Mouse (Mus musculus): ENCODE measurements around the gene Slc35b3. TPM values are rescaled to one million over a fixed set of nuclear protein-coding genes. Genes with fewer than 3 reads are reported as not detected.

The Slc35b3 gene
- polyA plus RNA-seq, 1 experiment from 2014 or later = 27.6 TPM

DNA sequence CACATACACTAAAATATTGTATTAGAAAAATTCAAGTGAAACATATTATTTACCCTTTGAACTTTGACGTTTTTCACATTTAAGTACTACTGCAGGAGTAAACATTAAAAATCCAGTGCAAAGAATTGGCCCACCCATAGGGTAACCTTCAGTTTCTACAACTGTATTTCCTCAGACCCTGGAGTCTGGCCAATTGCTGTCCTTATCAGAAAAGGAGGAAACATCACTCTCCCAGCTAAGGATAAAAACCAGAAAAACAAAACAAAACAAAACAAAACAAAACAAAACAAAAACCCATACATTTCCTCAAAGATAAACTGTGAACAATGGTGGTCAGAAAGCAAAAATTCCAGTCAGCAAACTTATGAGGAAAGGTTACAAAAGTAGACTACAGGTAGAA is 14.9 kb downstream of the Slc35b3 start:
- WGBS = 82% methylated on average over 1 of the region's 1 CpGs
- no peak for DNase-seq (ENCODE audit: low spot score, missing footprints)
- no peaks in the 10 kb centered on the region for H3K36me3 ChIP-seq (ENCODE audit: control insufficient read depth, insufficient read depth, low read length)
- H3K27ac ChIP-seq (ENCODE audit: low read depth, low read length) = no peak overlapping the region
- H3K9me3 ChIP-seq (ENCODE audit: control insufficient read depth, low read length) = no peaks in the 10 kb centered on the region
- no peak overlapping the region for H3K4me3 ChIP-seq (ENCODE audit: low read depth, low read length)
- ATAC-seq (ENCODE audit: low FRiP score) = no peak
- no peaks in the 10 kb centered on the region for H3K27me3 ChIP-seq (ENCODE audit: control insufficient read depth, insufficient read depth, low read length)
- no peak overlapping the region for H3K4me2 ChIP-seq
- no peak overlapping the region for H3K9ac ChIP-seq (ENCODE audit: low read length)
- no peaks in the 10 kb centered on the region for H3K4me1 ChIP-seq (ENCODE audit: control insufficient read depth, insufficient read depth, low read length)

DNA sequence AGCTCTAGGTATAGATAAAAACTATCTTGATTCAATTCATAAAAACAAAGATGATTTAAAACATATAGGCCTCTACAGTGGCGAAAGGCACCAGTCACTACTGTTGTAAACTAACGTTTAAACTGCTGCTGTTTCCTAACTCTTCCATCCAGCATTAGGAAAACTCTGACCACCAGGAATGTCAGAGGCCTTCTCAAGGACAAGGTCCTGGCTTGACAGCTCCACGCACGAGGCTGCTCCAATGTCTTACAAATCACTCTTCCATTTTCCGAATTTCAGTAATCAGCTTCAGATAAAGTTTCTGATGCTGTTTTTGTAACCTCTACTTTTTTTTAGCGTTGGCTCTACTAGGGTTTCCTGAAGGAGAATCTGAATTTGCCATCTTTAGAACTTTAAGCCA is 15.7 kb downstream of the Slc35b3 start:
- no peak overlapping the region for H3K27ac ChIP-seq (ENCODE audit: low read depth, low read length)
- no peak overlapping the region for H3K4me2 ChIP-seq
- no peaks in the 10 kb centered on the region for H3K9me3 ChIP-seq (ENCODE audit: control insufficient read depth, low read length)
- no peak overlapping the region for H3K9ac ChIP-seq (ENCODE audit: low read length)
- no peaks in the 10 kb centered on the region for H3K27me3 ChIP-seq (ENCODE audit: control insufficient read depth, insufficient read depth, low read length)
- no peak overlapping the region for H3K4me3 ChIP-seq (ENCODE audit: low read depth, low read length)
- ATAC-seq (ENCODE audit: low FRiP score) (no peak), DNase-seq (ENCODE audit: low spot score, missing footprints) (no peak)
- WGBS = 94% methylated on average over 6 of the region's 6 CpGs
- no peaks in the 10 kb centered on the region for H3K36me3 ChIP-seq (ENCODE audit: control insufficient read depth, insufficient read depth, low read length)
- no peaks in the 10 kb centered on the region for H3K4me1 ChIP-seq (ENCODE audit: control insufficient read depth, insufficient read depth, low read length)

DNA sequence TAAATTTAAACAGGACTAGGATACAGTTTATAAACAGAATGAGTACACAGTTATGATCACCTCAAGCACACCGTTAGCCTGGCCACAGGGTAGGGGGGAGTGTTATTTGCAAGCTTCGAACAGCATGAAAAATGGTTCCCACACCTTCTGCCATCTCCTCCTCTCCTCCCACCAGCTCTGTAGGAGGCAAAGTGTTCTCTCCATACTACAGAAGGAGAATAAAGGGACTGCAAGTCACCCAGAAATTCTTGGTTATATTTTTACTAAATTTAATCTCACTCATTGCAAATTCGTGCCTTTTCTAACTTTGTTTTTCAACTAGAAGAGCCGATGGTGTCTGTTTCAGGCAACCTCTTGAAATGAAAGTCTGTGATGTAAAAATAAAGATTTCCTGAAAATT is 18.9 kb downstream of the Slc35b3 start:
- H3K27me3 ChIP-seq (ENCODE audit: control insufficient read depth, insufficient read depth, low read length) = no peaks in the 10 kb centered on the region
- no peak overlapping the region for H3K4me2 ChIP-seq
- H3K27ac ChIP-seq (ENCODE audit: low read depth, low read length) = no peak overlapping the region
- no peaks in the 10 kb centered on the region for H3K4me1 ChIP-seq (ENCODE audit: control insufficient read depth, insufficient read depth, low read length)
- WGBS = 94% methylated on average over 4 of the region's 4 CpGs
- no peak overlapping the region for H3K9ac ChIP-seq (ENCODE audit: low read length)
- DNase-seq (ENCODE audit: low spot score, missing footprints) (no peak), ATAC-seq (ENCODE audit: low FRiP score) (no peak)
- no peak overlapping the region for H3K4me3 ChIP-seq (ENCODE audit: low read depth, low read length)
- no peaks in the 10 kb centered on the region for H3K36me3 ChIP-seq (ENCODE audit: control insufficient read depth, insufficient read depth, low read length)
- no peaks in the 10 kb centered on the region for H3K9me3 ChIP-seq (ENCODE audit: control insufficient read depth, low read length)

DNA sequence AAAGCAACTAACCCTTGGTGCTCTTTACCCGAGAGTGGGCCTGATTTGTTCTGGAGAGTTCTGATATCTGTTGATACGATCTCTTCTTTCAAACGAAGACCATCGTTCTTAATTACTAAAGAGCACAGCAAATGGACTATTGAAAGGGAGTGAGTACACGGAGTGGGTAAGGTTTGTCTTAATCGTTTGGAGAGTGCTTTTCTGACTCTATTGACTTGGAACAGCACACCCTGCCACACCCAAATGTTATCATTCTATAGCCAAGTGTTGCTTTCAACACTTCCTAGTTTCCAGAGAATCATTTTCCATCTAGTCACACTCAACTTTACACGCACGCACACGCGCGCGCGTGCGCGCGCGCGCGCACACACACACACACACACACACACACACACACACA is 19.4 kb downstream of the Slc35b3 start:
- no peak overlapping the region for H3K4me2 ChIP-seq
- no peak overlapping the region for H3K9ac ChIP-seq (ENCODE audit: low read length)
- ATAC-seq (ENCODE audit: low FRiP score) (no peak), DNase-seq (ENCODE audit: low spot score, missing footprints) (no peak)
- no peak overlapping the region for H3K4me3 ChIP-seq (ENCODE audit: low read depth, low read length)
- WGBS = 94% methylated on average over 19 of the region's 19 CpGs
- no peaks in the 10 kb centered on the region for H3K9me3 ChIP-seq (ENCODE audit: control insufficient read depth, low read length)
- no peaks in the 10 kb centered on the region for H3K27me3 ChIP-seq (ENCODE audit: control insufficient read depth, insufficient read depth, low read length)
- no peaks in the 10 kb centered on the region for H3K36me3 ChIP-seq (ENCODE audit: control insufficient read depth, insufficient read depth, low read length)
- H3K4me1 ChIP-seq (ENCODE audit: control insufficient read depth, insufficient read depth, low read length) = no peaks in the 10 kb centered on the region
- no peak overlapping the region for H3K27ac ChIP-seq (ENCODE audit: low read depth, low read length)

DNA sequence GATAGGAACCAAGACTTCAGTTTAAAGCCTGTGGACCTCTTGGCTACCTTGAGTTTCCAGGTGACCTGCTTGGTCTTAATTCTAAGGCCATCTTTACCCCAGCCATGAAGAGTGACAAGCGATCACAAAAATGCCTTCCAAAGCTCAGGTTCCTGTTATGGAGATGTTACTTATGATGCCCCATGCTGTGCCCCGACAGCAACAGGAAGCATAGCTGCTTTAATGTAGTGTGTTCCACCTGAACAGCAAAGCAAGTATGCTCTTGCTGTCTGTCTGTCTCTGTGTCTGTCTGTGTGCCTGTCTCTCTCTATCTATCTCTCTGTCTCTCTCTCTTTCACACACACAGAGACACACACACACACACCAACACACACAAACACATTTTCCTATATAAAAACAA is 22.2 kb downstream of the Slc35b3 start:
- no peak overlapping the region for H3K4me2 ChIP-seq
- no peaks in the 10 kb centered on the region for H3K27me3 ChIP-seq (ENCODE audit: control insufficient read depth, insufficient read depth, low read length)
- ATAC-seq (ENCODE audit: low FRiP score) = no peak
- 93% methylated on average over 2 of the region's 2 CpGs for WGBS
- no peak for DNase-seq (ENCODE audit: low spot score, missing footprints)
- H3K9ac ChIP-seq (ENCODE audit: low read length) = no peak overlapping the region
- H3K36me3 ChIP-seq (ENCODE audit: control insufficient read depth, insufficient read depth, low read length) = 0 out of 2 replicates have a peak, but pooled peaks cover 6% of the 10 kb centered on the region
- H3K9me3 ChIP-seq (ENCODE audit: control insufficient read depth, low read length) = no peaks in the 10 kb centered on the region
- H3K4me1 ChIP-seq (ENCODE audit: control insufficient read depth, insufficient read depth, low read length) = no peaks in the 10 kb centered on the region
- no peak overlapping the region for H3K4me3 ChIP-seq (ENCODE audit: low read depth, low read length)
- H3K27ac ChIP-seq (ENCODE audit: low read depth, low read length) = no peak overlapping the region

DNA sequence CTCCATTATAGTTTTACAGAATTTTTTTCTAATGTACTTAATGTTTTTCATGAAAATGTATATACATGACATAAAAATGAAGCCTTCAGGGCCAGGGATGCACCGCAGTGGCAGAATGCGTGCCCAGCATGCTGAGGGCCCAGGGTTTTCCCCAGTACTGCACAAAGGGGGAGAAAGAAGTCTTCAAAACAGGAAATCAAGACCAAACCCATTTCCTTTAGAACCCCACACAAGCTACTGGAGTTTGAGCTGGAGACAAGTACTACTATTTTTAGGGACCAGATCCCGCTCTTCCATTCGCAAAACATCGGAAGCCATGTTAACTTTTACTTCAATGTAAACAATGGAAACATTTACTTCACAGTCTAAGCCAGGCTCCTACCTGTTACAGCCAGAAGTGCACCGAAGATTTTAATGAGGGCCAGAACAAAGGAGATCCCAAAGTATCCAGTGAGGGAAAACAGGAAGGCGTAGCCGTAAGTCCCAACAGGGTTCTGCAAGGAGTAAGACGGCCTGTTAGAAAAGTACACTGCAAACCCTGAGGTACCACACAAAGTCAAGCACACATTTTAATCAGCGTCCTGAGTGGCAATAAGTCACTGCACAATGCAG is 23.7 kb downstream of the Slc35b3 start:
- Histone ChIP-seq H3K36me3 (ENCODE audit: control insufficient read depth, insufficient read depth, low read length) (peaks cover 9% of the 10 kb centered on the region; the same call in 1 of the 2 replicates), H3K9ac (ENCODE audit: low read length) (no peak overlapping the region), H3K4me2 (no peak overlapping the region), H3K9me3 (ENCODE audit: control insufficient read depth, low read length) (no peaks in the 10 kb centered on the region), H3K27me3 (ENCODE audit: control insufficient read depth, insufficient read depth, low read length) (no peaks in the 10 kb centered on the region), H3K4me1 (ENCODE audit: control insufficient read depth, insufficient read depth, low read length) (no peaks in the 10 kb centered on the region), H3K4me3 (ENCODE audit: low read depth, low read length) (no peak overlapping the region), H3K27ac (ENCODE audit: low read depth, low read length) (no peak overlapping the region)
- ATAC-seq (ENCODE audit: low FRiP score) = no peak
- 92% methylated on average over 10 of the region's 10 CpGs for WGBS
- no peak for DNase-seq (ENCODE audit: low spot score, missing footprints)

DNA sequence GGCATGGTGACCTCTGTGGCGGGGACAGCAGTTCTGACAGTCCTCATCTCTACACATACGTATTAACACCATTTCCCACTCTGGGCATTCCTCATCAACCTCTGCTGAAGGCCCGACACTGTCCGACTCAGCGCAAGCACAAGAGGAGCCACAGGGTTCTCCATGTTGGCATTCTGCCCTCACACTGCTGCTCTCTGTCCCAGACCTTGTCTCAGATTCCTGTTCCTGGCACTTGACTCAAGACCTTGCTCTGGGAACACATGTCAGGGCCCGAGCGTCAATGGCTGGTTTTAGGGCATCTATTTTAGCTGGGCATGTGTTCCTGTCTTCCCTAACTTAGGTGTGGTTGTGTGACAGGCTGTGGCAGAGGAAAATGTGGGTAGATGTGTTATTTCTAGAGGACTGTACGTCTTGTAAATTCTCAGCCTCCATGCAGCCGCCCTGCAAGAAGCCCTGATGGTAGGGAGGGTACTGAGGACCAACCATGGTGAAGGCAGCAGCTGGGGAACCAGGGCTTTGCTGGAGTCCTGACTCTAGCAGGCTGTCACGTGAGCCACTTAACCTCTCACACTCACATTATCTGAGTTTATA is 24.7 kb downstream of the Slc35b3 start:
- Histone ChIP-seq H3K4me1 (ENCODE audit: control insufficient read depth, insufficient read depth, low read length) (no peaks in the 10 kb centered on the region), H3K36me3 (ENCODE audit: control insufficient read depth, insufficient read depth, low read length) (peaks cover 9% of the 10 kb centered on the region; the same call in 1 of the 2 replicates), H3K9me3 (ENCODE audit: control insufficient read depth, low read length) (no peaks in the 10 kb centered on the region), H3K27me3 (ENCODE audit: control insufficient read depth, insufficient read depth, low read length) (no peaks in the 10 kb centered on the region), H3K27ac (ENCODE audit: low read depth, low read length) (no peak overlapping the region), H3K4me3 (ENCODE audit: low read depth, low read length) (no peak overlapping the region), H3K4me2 (no peak overlapping the region), H3K9ac (ENCODE audit: low read length) (no peak overlapping the region)
- 93% methylated on average over 10 of the region's 10 CpGs for WGBS
- ATAC-seq (ENCODE audit: low FRiP score) = no peak
- DNase-seq (ENCODE audit: low spot score, missing footprints) = no peak

DNA sequence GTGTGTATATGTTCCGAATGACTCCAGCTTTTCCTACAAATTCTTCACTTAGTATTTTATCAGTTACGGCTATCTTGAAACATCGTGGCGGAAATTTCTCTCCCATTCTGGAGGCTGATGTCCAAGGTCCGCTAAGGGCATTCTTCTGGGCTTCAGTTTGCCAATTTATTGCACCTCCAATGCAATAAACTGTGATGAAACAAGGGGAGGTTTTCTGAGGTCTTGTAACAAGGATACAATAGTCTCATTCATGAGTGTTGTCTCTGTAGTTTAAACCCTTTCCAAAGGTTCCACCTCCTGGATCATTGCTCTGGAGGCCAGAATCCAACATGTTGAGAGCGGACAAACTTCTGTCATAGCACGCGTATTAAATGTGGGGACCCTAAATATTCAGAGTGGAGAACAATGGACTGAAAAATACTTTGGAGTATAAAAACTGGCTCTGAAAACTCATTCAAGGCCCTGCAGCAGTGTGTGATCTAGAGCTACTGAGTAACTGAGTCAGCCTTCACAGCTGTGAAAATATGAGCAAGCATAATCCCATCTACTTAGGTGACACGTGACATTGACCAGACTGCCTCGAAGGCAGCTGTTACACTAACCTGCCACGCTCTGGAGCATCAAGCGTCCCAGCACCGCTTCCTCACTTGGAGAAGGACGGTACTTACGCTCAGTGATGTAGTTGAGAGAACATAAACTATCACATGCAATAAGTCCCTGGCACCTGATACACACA is 30.7 kb downstream of the Slc35b3 start:
- Histone ChIP-seq H3K9ac (ENCODE audit: low read length) (no peak overlapping the region), H3K4me2 (no peak overlapping the region), H3K27me3 (ENCODE audit: control insufficient read depth, insufficient read depth, low read length) (no peaks in the 10 kb centered on the region), H3K36me3 (ENCODE audit: control insufficient read depth, insufficient read depth, low read length) (peaks cover 3% of the 10 kb centered on the region; the same call in 1 of the 2 replicates), H3K4me1 (ENCODE audit: control insufficient read depth, insufficient read depth, low read length) (no peaks in the 10 kb centered on the region), H3K9me3 (ENCODE audit: control insufficient read depth, low read length) (no peaks in the 10 kb centered on the region), H3K27ac (ENCODE audit: low read depth, low read length) (no peak overlapping the region), H3K4me3 (ENCODE audit: low read depth, low read length) (no peak overlapping the region)
- ATAC-seq (ENCODE audit: low FRiP score) = no peak
- 95% methylated on average over 15 of the region's 15 CpGs for WGBS
- no peak for DNase-seq (ENCODE audit: low spot score, missing footprints)

DNA sequence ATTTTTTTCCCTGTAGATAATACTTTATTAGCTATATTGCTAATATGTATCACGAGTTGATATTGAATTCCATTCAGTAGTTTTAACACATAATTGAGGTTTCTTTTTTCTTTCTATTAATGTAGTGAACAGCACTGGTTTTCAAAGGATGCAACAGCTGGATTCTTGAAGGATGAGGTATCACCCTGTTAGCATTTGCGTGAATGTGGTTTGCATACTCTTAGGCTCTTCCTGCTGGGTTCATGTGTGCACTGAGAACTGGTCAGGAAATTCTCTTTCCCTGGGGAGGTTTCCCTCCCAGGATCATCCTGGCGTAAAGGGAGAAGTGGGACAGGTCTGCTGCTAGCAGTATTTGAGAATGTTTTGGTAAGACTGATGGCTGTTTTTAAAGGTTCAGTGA is 38.0 kb downstream of the Slc35b3 start:
- ATAC-seq (ENCODE audit: low FRiP score) = no peak
- H3K4me2 ChIP-seq = no peak overlapping the region
- H3K4me1 ChIP-seq (ENCODE audit: control insufficient read depth, insufficient read depth, low read length) = no peaks in the 10 kb centered on the region
- H3K9ac ChIP-seq (ENCODE audit: low read length) = no peak overlapping the region
- WGBS = 77% methylated on average over 3 of the region's 3 CpGs
- no peak overlapping the region for H3K27ac ChIP-seq (ENCODE audit: low read depth, low read length)
- no peaks in the 10 kb centered on the region for H3K9me3 ChIP-seq (ENCODE audit: control insufficient read depth, low read length)
- no peaks in the 10 kb centered on the region for H3K36me3 ChIP-seq (ENCODE audit: control insufficient read depth, insufficient read depth, low read length)
- no peak for DNase-seq (ENCODE audit: low spot score, missing footprints)
- no peaks in the 10 kb centered on the region for H3K27me3 ChIP-seq (ENCODE audit: control insufficient read depth, insufficient read depth, low read length)
- no peak overlapping the region for H3K4me3 ChIP-seq (ENCODE audit: low read depth, low read length)
